Mouse (Mus musculus): ENCODE data around the gene Clec2g. TPM values are rescaled to one million over a fixed set of nuclear protein-coding genes. Genes with fewer than 3 reads are reported as not detected.

Clec2g gene
- 6.1 TPM for total RNA-seq (2023)

DNA sequence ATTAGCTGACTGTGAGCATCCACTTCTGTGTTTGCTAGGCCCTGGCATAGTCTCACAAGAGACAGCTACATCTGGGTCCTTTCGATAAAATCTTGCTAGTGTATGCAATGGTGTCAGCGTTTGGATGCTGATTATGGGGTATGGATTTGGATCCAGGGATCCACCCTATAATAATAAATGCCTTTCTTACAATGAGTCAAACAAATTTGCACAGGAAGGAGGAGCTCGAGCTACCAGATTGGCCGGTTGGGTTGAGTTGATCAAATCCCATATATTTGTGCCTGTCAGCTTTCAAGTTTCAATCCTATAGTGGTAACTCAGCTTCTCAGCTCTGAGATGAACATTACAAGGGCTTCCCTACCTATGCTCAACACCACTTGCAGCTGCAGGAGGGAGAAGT, at the start of gene Clec2g:
Gene Clec2g, plus strand, starts transcription at position 301 of the 400 bp plus-strand sequence.

DNA sequence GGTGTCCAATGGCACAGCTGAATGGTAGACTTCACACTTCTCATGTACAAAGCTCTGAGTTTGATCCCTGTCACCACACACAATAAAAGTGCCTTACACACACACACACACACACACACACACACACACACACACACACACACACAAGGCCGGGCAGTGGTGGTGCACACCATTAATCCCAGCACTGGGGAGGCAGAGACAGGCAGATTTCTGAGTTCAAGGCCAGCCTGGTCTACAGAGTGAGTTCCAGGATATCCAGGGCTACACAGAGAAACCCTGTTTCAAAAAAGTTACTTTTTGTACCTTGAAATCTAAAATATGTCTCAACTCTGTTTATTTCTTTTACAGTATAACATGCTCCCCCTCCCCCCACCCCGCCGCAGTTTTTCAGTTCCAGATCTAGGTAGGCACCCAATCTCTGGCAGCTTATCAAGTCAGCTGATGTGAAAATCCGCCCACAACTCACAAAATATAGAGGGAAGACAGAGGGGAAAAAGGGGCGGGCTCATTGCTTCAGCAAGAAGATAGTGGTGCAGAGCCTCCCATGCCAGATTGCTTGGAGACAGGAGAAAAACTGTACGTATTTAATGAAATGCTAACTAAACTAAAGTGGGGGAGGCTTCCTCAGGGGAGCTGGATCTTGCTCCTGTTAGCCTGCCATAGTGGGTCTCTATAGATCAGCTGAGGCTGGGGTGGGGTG, 46.9 kb upstream of the Clec2g start, which contains the start of gene Clec2i:
Gene Clec2i, plus strand, starts transcription at position 498 of the 700 bp plus-strand sequence.

DNA sequence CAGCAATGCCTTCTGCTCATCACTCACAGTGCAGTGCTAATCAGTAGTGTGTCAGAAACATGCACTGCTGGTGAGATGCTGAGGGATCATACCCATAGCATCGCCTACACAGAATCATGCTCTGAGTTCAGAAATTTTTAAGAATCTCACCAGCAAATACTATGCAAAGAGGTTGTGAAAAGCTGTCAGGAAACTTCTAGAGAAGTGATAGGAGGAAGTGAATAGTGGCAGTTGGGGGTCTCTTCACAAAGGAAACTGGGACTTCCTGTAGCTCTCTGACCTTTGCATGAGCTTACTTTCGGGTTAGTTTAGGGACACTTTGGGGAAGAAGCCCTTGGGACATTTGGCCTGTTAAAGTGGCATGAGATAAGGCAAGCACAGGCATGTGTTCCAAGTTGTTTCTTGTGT, 43.2 kb upstream of the Clec2g start, which contains the start of gene BC035044:
Gene BC035044, minus strand, starts transcription at position 179 of the 408 bp plus-strand sequence.

Other genes with a start within 250 kb of the Clec2g start
- not detected for gene Klrb1, start 211.3 kb upstream of the Clec2g start, total RNA-seq (2023)
- 3.5 TPM for gene Klrb1c, start 145.2 kb upstream of the Clec2g start, total RNA-seq (2023)
- not detected for gene Gm44511, start 108.1 kb upstream of the Clec2g start, total RNA-seq (2023)
- 2.1 TPM for gene Klrb1b, start 108.0 kb upstream of the Clec2g start, total RNA-seq (2023)
- 37.1 TPM for gene Clec2i, start 46.8 kb upstream of the Clec2g start, total RNA-seq (2023)
- gene BC035044, start 43.3 kb upstream of the Clec2g start, total RNA-seq (2023), result 6.6 TPM
- 2.6 TPM for gene Klrb1f, start 111.5 kb downstream of the Clec2g start, total RNA-seq (2023)
- gene Clec2e, start 166.5 kb downstream of the Clec2g start, total RNA-seq (2023), result not detected
- gene Clec2d, start 246.2 kb downstream of the Clec2g start, total RNA-seq (2023), result 117 TPM